Mouse (Mus musculus) myocyte (in vitro differentiated cells): ENCODE measurements at regions not wholly inside any gene's neighbourhood (a gene's known extent, or its start where the extent isn't known, plus 50 kb on each side); places are given as distances from the start of the nearest gene placed in this dataset.

Experiments used
- CEBPB ChIP-seq: IDR thresholded peaks from 2 replicates; pipeline ENCODE4 v1.6.1; 2011; ENCODE audit warnings: mild to moderate bottlenecking, moderate library complexity; ENCODE audit not compliant: poor library complexity, insufficient read depth, severe bottlenecking
- E2F4 ChIP-seq: IDR thresholded peaks from one replicate; pipeline ENCODE4 v1.6.1; 2011; ENCODE audit warnings: mild to moderate bottlenecking, control low read depth, moderate library complexity; ENCODE audit not compliant: insufficient read depth
- MAX ChIP-seq: IDR thresholded peaks from one replicate; pipeline ENCODE4 v1.6.1; 2011; ENCODE audit warnings: low read depth, mild to moderate bottlenecking, control low read depth
- MYOG ChIP-seq, 3 experiments: IDR thresholded peaks; one replicate each; pipeline ENCODE4 v1.6.1; 2011; ENCODE audit warnings: control low read depth in 2 of 3, low read depth in 2 of 3, mild to moderate bottlenecking in 2 of 3; ENCODE audit not compliant: insufficient read length in 2 of 3, control insufficient read depth in 1 of 3, insufficient read depth in 1 of 3
- POLR2A ChIP-seq: IDR thresholded peaks from one replicate; pipeline ENCODE4 v1.6.1; 2011; ENCODE audit warnings: low read depth, mild to moderate bottlenecking, control low read depth, moderate library complexity; ENCODE audit not compliant: insufficient read length
- POLR2AphosphoS2 ChIP-seq: IDR thresholded peaks from one replicate; pipeline ENCODE4 v1.6.1; 2011; ENCODE audit warnings: low read depth, control low read depth; ENCODE audit not compliant: insufficient read length
- REST ChIP-seq: IDR thresholded peaks from one replicate; pipeline ENCODE4 v1.6.1; 2011; ENCODE audit warnings: mild to moderate bottlenecking, control low read depth, moderate library complexity; ENCODE audit not compliant: insufficient read depth, insufficient read length
- TCF12 ChIP-seq: IDR thresholded peaks from one replicate; pipeline ENCODE4 v1.6.1; 2011; ENCODE audit warnings: mild to moderate bottlenecking, control low read depth; ENCODE audit not compliant: poor library complexity, insufficient read depth, severe bottlenecking
- USF1 ChIP-seq: IDR thresholded peaks from one replicate; pipeline ENCODE4 v1.6.1; 2011; ENCODE audit warnings: low read depth, mild to moderate bottlenecking, control low read depth, moderate library complexity

GRCm38 (mm10) chr13:102355569-102355968 is 337.8 kb upstream of the Cd180 start:
- no peak for TF ChIP-seq POLR2A
- TF ChIP-seq USF1 = no peak
- TF ChIP-seq CEBPB = no peak
- no peak for TF ChIP-seq MAX
- no peak for TF ChIP-seq E2F4
- no peak for TF ChIP-seq REST
- no peak for TF ChIP-seq MYOG (IDR thresholded peaks at IDR 0.05; ENCODE audit: control insufficient read depth in 1 of 3, insufficient read depth in 1 of 3, insufficient read length in 2 of 3, low read depth in 2 of 3)
- TF ChIP-seq TCF12 = no peak
- no peak for TF ChIP-seq POLR2AphosphoS2
